Mouse (Mus musculus) urinary bladder, adult 2 months (tissue): ENCODE results near the gene Rab37. TPM values are rescaled to one million over a fixed set of nuclear protein-coding genes. Genes with fewer than 3 reads are reported as not detected.
A peak's percentile ranks its signal among the peaks of the same experiment; 100 is the strongest.

ENCODE experiments used
- DNase-seq: peaks from one replicate; pipeline ENCODE4 v3.0.0; 2022; ENCODE audit warnings: low spot score
- polyA plus RNA-seq: library from polyadenylated mRNA; depleted of rRNA; stranded (reverse); fragments of >200 nt; gene quantifications from 2 replicates; pipeline ENCODE4 v1.2.3, GENCODE M21; 2012

Rab37 gene
- polyA plus RNA-seq, 1 experiment, result 0.94 TPM

- DNase-seq, result peak; percentile 39
These were observed 73.7 kb downstream of the Rab37 start for GRCm38 (mm10) chr11:115164976-115165374.

DNA sequence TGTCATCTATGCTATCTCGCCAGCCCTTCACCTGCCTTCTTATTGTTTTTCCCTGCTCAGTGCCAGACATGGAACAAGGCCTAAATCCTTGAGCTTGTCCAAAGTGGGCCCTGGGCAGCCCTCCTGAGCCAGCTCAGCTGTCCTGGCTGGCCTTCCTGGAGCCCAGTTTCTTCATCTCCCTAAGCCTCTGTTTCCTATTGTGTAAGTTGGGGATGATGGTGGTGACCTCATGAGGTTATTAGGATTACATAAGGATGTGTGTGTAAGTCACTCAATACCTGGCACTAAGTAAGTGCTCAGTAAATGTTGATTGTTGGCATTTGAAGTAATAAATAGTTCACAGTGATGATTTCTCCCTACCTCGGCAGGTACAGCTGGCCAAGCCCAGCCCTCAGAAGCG is 75.5 kb downstream of the Rab37 start:
- no peak for DNase-seq

DNA sequence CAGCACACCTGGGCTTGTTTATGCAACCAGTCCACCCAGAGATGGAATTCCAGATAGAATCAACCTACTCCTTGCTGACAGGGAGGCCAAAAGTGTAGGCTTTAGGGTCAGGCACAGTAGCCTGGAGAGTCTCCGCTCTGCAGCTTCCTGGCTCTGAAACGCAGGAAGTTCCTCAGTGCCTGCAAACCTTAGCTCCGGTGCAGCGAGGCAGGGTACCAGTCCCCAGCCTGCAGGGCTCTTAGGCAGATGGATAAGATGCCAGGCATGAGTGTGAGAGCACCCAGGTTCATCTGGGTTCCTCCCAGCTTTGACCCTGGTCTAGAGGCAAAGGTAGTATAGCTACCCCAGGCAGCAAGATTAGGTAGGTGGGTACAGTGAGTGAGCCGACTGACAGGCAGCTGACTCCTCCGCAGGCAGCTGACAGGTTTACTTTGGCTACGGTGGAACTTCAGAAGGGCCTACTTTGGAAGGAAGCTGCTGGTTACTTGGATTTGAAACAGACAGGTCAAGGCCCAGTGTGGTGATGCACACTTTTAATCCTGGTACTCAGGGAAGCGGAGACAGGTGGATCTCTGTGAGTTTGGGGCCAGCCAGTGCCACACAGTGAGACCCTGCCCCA is 76.5 kb downstream of the Rab37 start:
- no peak for DNase-seq

DNA sequence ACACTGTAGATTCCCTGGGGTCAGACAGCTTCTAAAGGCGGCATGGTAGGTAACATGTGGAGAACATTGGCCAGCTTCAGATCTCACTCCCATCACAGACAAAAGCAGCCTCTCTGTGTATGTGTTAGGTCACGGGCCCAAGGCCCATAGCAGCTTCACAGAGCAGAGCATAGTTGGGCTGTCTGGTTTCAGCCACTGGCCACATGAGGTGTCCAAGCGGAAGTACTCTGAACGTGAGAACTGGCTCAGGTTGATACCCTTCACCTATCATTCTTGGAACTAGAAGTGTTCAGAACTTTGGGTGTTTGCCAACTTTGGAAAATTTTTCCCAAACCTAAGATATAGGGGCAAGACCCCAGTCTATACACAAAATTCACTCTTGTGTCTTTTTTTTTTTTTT is 78.2 kb downstream of the Rab37 start:
- no peak for DNase-seq

DNA sequence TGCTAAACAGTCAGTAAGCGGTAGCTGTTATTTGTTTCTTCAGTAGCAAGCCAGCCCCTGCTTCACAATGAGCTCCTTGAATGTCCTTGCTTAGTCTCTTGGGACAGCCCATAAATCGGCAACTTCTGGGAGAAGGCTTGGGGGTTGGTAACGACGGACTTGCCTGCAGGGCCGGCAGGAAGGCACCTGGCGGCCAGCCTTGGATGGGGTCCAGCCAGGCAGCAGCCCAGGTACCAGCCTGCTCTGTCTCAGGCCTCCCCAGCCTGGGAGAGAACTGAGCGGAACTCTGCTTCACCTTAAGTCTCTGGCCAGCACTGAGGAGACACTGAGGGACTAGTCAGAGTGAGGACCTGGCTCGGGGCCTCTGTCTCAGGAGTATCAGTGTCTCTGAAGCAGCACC is 79.9 kb downstream of the Rab37 start:
- no peak for DNase-seq

- no peak for DNase-seq
These were observed 81.6 kb downstream of the Rab37 start for GRCm38 (mm10) chr11:115172825-115173287.

DNA sequence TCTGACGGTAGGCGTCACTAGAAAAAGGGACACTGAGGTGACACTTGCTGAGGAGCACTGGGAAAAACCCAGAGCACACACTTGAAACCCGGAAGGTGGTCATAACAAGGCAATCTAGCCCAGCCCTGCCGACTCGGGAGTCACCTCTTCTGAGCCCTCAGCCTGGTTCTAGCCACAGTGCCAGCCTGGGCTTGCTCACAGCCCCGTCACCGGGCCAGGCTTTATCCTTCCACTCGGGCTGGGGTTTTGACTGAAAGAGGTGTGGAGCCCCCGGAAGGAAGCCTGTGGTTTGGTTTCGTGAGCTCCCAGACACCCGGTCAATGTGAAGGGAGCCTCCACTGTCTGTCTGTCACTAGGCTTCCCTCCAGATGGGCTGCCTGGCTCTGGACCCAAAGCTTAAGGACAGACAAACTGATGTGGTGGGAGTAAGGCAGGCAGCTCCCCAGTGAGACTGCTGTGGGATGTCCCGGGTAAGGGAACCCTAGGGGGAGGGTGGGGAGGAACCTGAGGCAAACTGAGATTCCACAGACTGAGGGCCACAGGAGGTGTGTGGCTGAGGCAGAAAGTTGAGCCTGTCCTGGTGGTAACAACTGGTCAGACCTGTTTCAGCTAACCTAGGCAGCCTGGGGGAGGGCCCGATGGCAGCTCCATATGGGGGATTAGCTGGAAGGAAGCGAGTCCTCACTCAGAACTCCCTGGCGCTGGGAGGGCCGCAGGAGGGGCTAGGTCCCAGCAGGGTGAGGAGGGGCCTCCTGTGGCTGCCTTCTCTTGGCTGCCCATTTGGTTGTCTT is 82.5 kb downstream of the Rab37 start:
- DNase-seq, result no peak

GRCm38 (mm10) chr11:115176399-115177190 is 85.4 kb downstream of the Rab37 start:
- DNase-seq, result no peak

DNA sequence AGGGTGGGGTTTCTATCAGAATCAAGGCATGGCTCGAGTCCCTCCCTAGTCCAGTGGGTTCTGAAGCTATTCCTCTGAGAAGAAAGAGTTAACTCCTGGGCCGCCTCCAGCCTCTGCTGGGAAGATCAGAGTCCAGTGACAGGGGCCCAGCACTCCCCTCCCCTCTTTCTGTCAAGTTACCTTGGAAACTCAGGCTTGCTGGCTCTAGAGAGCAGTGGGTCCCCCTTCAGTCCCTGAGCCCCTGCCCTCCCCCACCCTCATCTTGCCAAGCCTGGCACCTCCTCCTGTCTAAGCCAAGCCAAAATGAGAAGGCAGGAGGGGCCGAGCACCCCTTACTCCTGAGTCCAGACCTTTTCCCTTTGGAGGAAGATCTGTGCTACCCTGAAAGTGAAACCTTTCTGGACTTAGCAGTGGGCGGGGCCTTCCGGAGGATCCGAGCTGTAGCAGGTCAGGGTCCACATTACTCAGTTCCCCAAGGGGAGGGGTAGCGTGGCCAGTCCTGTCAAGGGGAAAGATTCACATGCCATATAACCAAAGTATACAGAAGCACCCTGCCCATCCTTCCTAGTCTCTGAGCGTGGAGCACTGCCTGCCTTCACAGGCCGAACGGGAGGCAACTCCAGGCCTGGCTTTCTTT is 86.4 kb downstream of the Rab37 start:
- no peak for DNase-seq

DNA sequence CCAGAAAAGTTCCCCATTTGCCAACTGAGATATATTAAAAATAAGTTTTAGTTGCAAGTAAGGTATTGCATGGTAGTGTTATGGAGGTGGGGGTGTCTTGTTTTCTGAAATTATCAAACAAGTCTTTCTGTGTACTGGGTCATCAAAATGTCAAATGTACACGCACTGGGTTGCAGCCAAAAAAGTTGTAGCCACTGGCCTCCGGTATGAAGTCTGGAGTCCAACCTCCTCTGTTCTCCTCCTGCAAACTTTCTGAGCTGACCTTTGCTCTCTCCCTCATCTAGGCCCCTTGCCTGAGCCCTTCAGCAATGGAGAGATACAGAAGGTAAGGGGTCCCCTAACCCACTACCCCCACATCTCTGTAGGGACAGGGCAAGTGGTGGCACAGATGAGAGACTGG is 87.5 kb downstream of the Rab37 start:
- no peak for DNase-seq

DNA sequence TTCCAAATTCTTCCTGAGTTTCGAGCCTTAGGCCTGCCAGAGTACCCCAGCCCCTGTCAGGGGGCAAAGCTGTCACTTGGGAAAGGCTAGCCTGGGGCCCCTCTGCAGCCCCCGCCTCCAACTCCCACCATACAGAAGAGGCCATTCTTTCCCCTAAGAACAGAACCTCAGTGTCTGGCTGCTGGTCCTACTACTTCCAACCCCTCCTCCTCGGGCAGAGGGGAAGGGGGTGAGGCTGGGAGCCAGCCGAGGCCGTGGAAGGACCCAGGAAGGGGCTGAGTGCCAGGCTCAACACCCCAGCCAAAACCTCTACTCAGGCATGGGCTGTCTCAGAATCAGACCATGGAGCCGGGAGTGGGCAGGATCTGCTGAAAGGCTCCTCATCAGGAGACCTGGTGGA is 88.0 kb downstream of the Rab37 start:
- DNase-seq, result no peak

GRCm38 (mm10) chr11:115179881-115180280 is 88.7 kb downstream of the Rab37 start:
- DNase-seq, result no peak

GRCm38 (mm10) chr11:115181913-115182638 is 90.8 kb downstream of the Rab37 start:
- DNase-seq, result peak; percentile 82

DNA sequence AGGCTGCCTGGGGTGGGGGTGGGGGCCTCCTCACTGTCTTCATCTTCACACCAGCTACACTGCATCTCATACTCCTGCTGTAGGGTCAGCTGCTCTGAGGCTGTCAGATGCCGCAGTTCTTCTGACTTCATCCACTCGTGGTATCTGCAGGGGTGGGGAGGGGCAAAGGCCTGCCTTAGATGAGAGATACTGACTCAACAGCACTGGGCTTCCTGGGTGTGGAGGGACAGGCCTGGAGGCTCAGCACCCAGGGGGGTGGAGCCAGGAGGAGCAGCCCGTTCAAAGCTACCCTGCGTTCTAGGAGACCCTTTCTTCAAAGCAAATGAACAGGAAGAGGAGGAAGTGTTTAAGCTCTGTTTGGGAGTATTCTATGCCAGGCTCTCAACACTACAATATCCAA is 93.7 kb downstream of the Rab37 start:
- DNase-seq, result no peak

- DNase-seq, result peak; percentile 98
These were observed 96.0 kb downstream of the Rab37 start, which contains the start of gene Tmem104 for GRCm38 (mm10) chr11:115187224-115187639. Tmem104 (plus strand) TSS chr11:115187487.

GRCm38 (mm10) chr11:115187693-115188092 is 96.5 kb downstream of the Rab37 start, which contains the start of gene Nat9:
Nat9 (minus strand) TSS chr11:115187859.
- DNase-seq, result no peak

GRCm38 (mm10) chr11:115188539-115189231 is 97.5 kb downstream of the Rab37 start:
- DNase-seq, result no peak

DNA sequence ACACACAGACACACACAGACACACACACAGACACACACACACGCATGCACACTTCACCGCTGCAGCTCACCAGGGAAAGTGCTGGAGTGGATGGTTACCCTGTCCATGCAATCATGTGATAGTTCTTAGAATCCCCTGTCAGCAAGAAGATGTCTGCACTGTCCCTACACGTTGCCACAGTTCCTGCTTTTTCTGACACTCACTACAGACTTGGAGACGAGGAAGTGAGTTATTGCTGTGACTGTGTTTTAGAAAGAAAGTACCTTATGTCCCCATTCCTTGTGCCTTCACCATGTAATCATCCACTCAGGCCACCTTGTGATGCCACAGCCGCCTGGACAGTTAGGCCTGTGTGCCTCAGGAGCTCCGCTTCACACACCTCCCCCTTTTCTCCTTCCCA is 98.1 kb downstream of the Rab37 start:
- DNase-seq, result no peak

GRCm38 (mm10) chr11:115192180-115192579 is 100.9 kb downstream of the Rab37 start:
- DNase-seq, result no peak

- no peak for DNase-seq
These were observed 103.5 kb downstream of the Rab37 start for GRCm38 (mm10) chr11:115194693-115195092.

DNA sequence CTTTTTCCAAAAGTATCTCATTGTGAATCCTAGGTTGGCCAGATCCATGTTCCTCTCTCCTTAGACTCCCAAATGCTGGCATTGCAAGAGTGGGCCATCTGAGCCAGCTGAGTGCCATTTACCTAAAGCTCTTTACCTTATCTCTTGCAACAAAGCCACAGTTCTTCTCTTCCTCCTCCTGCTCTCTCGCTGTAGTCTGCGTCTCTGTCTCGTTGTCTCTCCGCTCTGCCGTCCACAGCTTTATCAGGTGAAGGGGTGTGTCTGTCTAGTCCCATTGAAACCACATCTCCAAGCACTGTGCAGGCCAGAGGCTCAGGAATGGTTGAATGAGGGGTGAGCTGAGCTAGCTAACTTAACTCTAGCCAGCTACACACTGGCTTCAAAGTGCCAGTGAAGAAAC is 104.7 kb downstream of the Rab37 start:
- DNase-seq, result no peak
